Mouse (Mus musculus): ENCODE results near the gene Trak2. TPM values are rescaled to one million over a fixed set of nuclear protein-coding genes. Genes with fewer than 3 reads are reported as not detected.
A peak's percentile ranks its signal among the peaks of the same experiment; 100 is the strongest.
"Not testable (repeated sequence)": the region's sequence is repeated elsewhere in the genome, so short reads cannot be mapped to it uniquely, and the experiment has no call there.

Gene Trak2
- 74.6 and 77.6 TPM in 2 replicates for polyA plus RNA-seq (2012; rRNA removed)

GRCm38 (mm10) chr1:58973366-58974221 lies at the start of gene Trak2, which contains the start of gene Stradb:
Gene Trak2, minus strand, starts transcription at chr1:58973430.
Gene Stradb, plus strand, starts transcription at chr1:58973522.
- DNase-seq (ENCODE audit: extremely low spot score in 1 of 2, low spot score in 1 of 2) = peak; percentile 95 to 97

GRCm38 (mm10) chr1:59021556-59021955 lies 48.3 kb upstream of the Trak2 start:
- DNase-seq (ENCODE audit: extremely low spot score in 1 of 2, low spot score in 1 of 2) = no peak

- peak in 1 of 2 experiments; percentile 29 for DNase-seq (ENCODE audit: extremely low spot score in 1 of 2, low spot score in 1 of 2)
These were observed 36.0 kb upstream of the Trak2 start for GRCm38 (mm10) chr1:59009250-59009649.

GRCm38 (mm10) chr1:58995313-58995712 lies 22.1 kb upstream of the Trak2 start:
- DNase-seq (ENCODE audit: extremely low spot score in 1 of 2, low spot score in 1 of 2) = no peak

GRCm38 (mm10) chr1:58993723-58994122 lies 20.5 kb upstream of the Trak2 start:
- no peak for DNase-seq (ENCODE audit: extremely low spot score in 1 of 2, low spot score in 1 of 2)

- no peak for DNase-seq (ENCODE audit: extremely low spot score in 1 of 2, low spot score in 1 of 2)
These were observed 19.9 kb upstream of the Trak2 start for GRCm38 (mm10) chr1:58993144-58993543.

GRCm38 (mm10) chr1:58984586-58984985 lies 11.4 kb upstream of the Trak2 start:
- no peak for DNase-seq (ENCODE audit: extremely low spot score in 1 of 2, low spot score in 1 of 2)

GRCm38 (mm10) chr1:58982276-58982675 lies 9.0 kb upstream of the Trak2 start:
- DNase-seq (ENCODE audit: extremely low spot score in 1 of 2, low spot score in 1 of 2) = no peak

GRCm38 (mm10) chr1:58972851-58973365 lies 322 bp downstream of the Trak2 start:
- no peak for DNase-seq (ENCODE audit: extremely low spot score in 1 of 2, low spot score in 1 of 2)

- DNase-seq (ENCODE audit: extremely low spot score in 1 of 2, low spot score in 1 of 2) = no peak
These were observed 2.1 kb downstream of the Trak2 start for GRCm38 (mm10) chr1:58971097-58971496.

GRCm38 (mm10) chr1:58970054-58970453 lies 3.2 kb downstream of the Trak2 start:
- no peak for DNase-seq (ENCODE audit: extremely low spot score in 1 of 2, low spot score in 1 of 2)

GRCm38 (mm10) chr1:58967534-58967933 lies 5.7 kb downstream of the Trak2 start:
- no peak for DNase-seq (ENCODE audit: extremely low spot score in 1 of 2, low spot score in 1 of 2)

- DNase-seq (ENCODE audit: extremely low spot score in 1 of 2, low spot score in 1 of 2) = no peak
These were observed 10.4 kb downstream of the Trak2 start for GRCm38 (mm10) chr1:58962865-58963264.

- no peak for DNase-seq (ENCODE audit: extremely low spot score in 1 of 2, low spot score in 1 of 2)
These were observed 10.8 kb downstream of the Trak2 start for GRCm38 (mm10) chr1:58962418-58962817.

GRCm38 (mm10) chr1:58961152-58961893 lies 11.9 kb downstream of the Trak2 start:
- no peak for DNase-seq (ENCODE audit: extremely low spot score in 1 of 2, low spot score in 1 of 2)

GRCm38 (mm10) chr1:58959682-58960081 lies 13.5 kb downstream of the Trak2 start:
- no peak for DNase-seq (ENCODE audit: extremely low spot score in 1 of 2, low spot score in 1 of 2)

- not testable (repeated sequence) for DNase-seq (ENCODE audit: extremely low spot score in 1 of 2, low spot score in 1 of 2)
These were observed 14.3 kb downstream of the Trak2 start for GRCm38 (mm10) chr1:58958789-58959526.

GRCm38 (mm10) chr1:58957931-58958330 lies 15.3 kb downstream of the Trak2 start:
- no peak for DNase-seq (ENCODE audit: extremely low spot score in 1 of 2, low spot score in 1 of 2)

- DNase-seq (ENCODE audit: extremely low spot score in 1 of 2, low spot score in 1 of 2) = no peak
These were observed 17.0 kb downstream of the Trak2 start for GRCm38 (mm10) chr1:58956229-58956628.

- no peak for DNase-seq (ENCODE audit: extremely low spot score in 1 of 2, low spot score in 1 of 2)
These were observed 17.5 kb downstream of the Trak2 start for GRCm38 (mm10) chr1:58955716-58956115.
